Mouse (Mus musculus) ES-E14 (cell line): ENCODE data around the gene Dlat.

Experiments used
- CHD2 ChIP-seq: IDR thresholded peaks from 2 replicates; pipeline ENCODE4 v1.6.1; 2014; ENCODE audit warnings: mild to moderate bottlenecking, low read depth, low read length, inconsistent platforms
- MAFK ChIP-seq: IDR thresholded peaks from 2 replicates; pipeline ENCODE4 v1.6.1; 2014; ENCODE audit warnings: mild to moderate bottlenecking, low read depth, low read length, inconsistent platforms; ENCODE audit not compliant: insufficient read depth
- ZC3H11A ChIP-seq: IDR thresholded peaks from 2 replicates; pipeline ENCODE4 v1.6.1; 2012; ENCODE audit warnings: low read depth, mild to moderate bottlenecking, inconsistent platforms, low read length, borderline replicate concordance

DNA sequence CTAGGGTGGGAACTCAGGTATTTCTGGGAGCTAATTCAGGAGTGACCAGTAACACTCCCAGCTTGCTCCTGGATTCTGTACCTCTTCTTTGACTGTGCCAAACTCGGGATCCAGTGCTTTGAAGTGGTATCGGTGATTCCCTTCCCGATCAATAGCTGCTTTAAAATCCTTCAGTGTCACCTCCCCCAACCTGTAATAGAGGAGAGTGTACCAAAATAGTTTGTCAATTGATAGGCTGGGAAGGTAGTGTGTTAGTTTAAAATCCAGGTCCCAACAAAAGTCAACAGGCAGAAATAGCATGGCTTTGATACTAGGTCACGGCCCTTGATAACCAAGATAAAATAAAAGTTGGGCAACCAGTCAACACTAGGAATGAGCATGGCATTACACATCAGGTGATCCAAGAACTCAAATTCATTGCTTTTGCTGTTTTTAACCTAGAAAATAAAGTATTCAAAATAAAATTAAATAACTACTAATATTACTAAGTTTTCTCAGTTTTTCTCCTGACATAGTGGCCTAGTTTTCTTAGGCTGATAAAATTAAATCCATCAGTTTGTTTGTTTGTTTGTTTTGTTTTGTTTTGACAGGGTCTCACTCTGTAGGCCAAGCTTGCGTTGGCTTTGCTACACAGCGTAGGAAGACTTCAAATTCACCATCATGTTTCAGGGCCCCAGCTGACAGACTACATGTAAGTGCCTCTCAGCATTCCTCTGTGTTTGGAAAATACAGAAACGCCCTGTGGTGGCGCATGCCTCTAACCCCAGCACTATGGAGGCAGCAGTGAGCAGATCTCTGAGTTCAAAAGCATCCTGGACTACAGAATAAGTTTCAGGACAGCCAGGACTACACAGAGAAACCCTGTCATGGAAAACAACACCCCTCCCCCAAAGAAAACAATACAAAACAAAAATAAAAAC is 8.3 kb upstream of the Dlat start:
- TF ChIP-seq ZC3H11A, result no peak
- no peak for TF ChIP-seq MAFK
- no peak for TF ChIP-seq CHD2
